Mouse (Mus musculus) G1E (cell line): ENCODE measurements around the gene Tln1. TPM values are rescaled to one million over a fixed set of nuclear protein-coding genes. Genes with fewer than 3 reads are reported as not detected.

Source experiments
- ATAC-seq: 2 replicates; pipeline ENCODE4 v1.8.0; 2016; ENCODE audit warnings: mild to moderate bottlenecking; ENCODE audit not compliant: insufficient number of reproducible peaks, poor library complexity, low FRiP score, severe bottlenecking; ENCODE audit errors: extremely low read depth
- DNase-seq: peaks from one replicate; pipeline ENCODE4 v3.0.0; 2012; ENCODE audit warnings: low spot score
- H3K27me3 ChIP-seq: 2 replicates; pipeline ENCODE4 v1.6.1; 2012; ENCODE audit warnings: mild to moderate bottlenecking, low read length, inconsistent platforms; ENCODE audit not compliant: insufficient read depth
- H3K36me3 ChIP-seq: replicated peaks from 2 replicates; pipeline ENCODE3; 2012; ENCODE audit warnings: mild to moderate bottlenecking, inconsistent platforms
- H3K4me1 ChIP-seq: 2 replicates; pipeline ENCODE4 v1.6.1; 2012; ENCODE audit warnings: low read depth, low read length, inconsistent platforms, mixed read lengths; ENCODE audit not compliant: insufficient read depth
- H3K4me3 ChIP-seq: 2 replicates; pipeline ENCODE4 v1.5.1; 2012; ENCODE audit warnings: low read depth, mild to moderate bottlenecking, inconsistent platforms, low read length, moderate library complexity, mixed read lengths
- H3K9me3 ChIP-seq: replicated peaks from 2 replicates; pipeline ENCODE4 v1.6.1; 2012; ENCODE audit warnings: inconsistent platforms
- CTCF ChIP-seq: IDR thresholded peaks from 2 replicates; pipeline ENCODE4 v1.5.1; 2012; ENCODE audit warnings: low read depth, low read length, inconsistent platforms, mixed read lengths
- GATA1 ChIP-seq: IDR thresholded peaks from 2 replicates; pipeline ENCODE4 v1.6.1; 2012; ENCODE audit warnings: borderline replicate concordance, low read length, inconsistent platforms, mixed read lengths
- GATA2 ChIP-seq: IDR thresholded peaks from 2 replicates; pipeline ENCODE4 v1.6.1; 2012; ENCODE audit warnings: low read depth, low read length, inconsistent platforms, borderline replicate concordance
- POLR2AphosphoS5 ChIP-seq: IDR thresholded peaks from 2 replicates; pipeline ENCODE4 v1.6.1; 2012; ENCODE audit warnings: low read depth, low read length, inconsistent platforms; ENCODE audit not compliant: insufficient replicate concordance
- TAL1 ChIP-seq: conservative IDR thresholded peaks from 2 replicates; pipeline ENCODE4 v1.6.1; 2012; ENCODE audit warnings: low read depth, low read length, inconsistent platforms, mixed read lengths
- polyA plus RNA-seq: library from polyadenylated mRNA; stranded (reverse); fragments of >175 nt; gene quantifications from 2 replicates; pipeline ENCODE4 v1.2.3, GENCODE M21; 2012
- total RNA-seq, 2 experiments: library from RNA; stranded (forward) in 1 of 2; stranded (reverse) in 1 of 2; fragments of 200-1000 nt in 1 of 2; fragments of >200 nt in 1 of 2; fragmentation: Nextera tagmentation in 1 of 2; gene quantifications; 2 replicates each; pipeline ENCODE4 v1.2.3; 2014 to 2017

The Tln1 gene
- total and polyA plus RNA-seq, 3 experiments, result 163 to 262 (median 167) TPM

DNA sequence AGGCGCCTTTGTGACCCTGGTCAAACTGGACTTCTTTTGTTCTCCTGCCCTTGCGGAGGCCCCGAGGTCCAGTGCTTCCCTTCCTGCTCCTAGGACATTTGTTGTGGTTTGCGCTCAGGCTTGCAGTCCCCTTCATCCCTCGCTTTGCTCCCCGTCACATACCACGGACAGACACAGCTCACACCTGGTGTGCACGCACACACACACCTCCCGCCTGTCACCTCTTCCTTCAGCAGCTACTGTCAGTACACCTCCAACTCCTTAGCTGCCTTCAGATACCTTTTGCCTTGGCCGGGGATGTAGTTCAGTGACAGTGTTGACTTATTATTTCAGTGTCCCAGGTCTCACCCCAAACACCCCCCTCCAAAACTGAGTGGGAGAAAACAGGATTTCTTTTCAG, 23.2 kb upstream of the Tln1 start:
- Histone ChIP-seq H3K4me3 (no peak overlapping the region), H3K36me3 (peaks cover 67% of the 10 kb centered on the region), H3K4me1 (peaks cover 39% of the 10 kb centered on the region), H3K9me3 (no peaks in the 10 kb centered on the region), H3K27me3 (no peaks in the 10 kb centered on the region)
- ATAC-seq, result no peak
- no peak for DNase-seq
- TF ChIP-seq POLR2AphosphoS5, result no peak

DNA sequence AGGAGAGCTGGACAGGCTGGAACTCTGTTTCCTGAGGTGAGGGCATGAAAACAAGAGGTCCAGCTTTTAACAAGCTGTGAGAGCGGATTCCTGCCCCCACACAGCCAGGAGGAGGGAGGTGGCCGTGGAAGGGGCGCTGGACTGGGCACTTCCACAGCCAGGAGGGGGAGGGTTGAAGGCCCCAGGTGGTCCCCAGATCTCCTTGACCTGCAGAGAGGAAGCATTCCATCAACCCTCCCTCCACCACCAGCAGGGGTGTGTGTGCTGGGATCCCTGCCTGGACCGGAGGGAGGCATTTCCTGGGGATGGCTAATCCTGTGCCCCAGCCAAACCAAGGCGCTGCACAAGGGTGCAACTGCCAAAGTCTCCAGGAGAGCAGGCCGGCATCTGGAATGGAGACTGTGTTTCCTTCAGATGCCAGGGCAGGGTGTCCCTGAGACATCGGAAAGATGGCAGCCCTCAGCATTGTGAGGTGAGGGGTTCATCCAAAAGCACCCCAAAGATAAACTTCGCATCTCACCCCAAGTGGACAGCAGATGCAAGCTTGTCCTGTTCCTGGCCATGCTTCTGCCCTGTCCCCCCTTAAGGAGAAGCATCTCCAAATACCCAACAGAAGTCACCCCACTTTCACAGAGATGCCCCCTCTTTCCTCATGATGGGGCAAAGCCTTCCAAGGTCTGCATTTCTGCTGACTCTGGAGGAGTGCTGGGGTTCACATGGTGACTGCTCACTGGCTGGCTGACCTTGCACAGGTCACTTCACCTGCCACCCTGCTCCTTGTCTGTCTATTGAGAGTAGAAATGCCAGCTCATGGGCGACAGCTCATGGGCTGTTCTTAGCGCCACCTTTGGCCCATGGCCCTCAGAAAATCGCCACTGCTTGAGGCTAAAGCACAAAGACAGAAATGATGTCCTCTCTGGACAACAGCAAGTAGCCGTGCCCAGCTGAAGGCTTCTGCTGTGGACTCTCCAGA, 22.2 kb upstream of the Tln1 start, which contains the start of gene Msmp:
Gene Msmp, minus strand, starts transcription at position 51 of the 973 bp plus-strand sequence.
- H3K36me3 ChIP-seq, result peaks cover 77% of the 10 kb centered on the region
- H3K27me3 ChIP-seq, result no peaks in the 10 kb centered on the region
- no peak for TF ChIP-seq TAL1
- no peak for TF ChIP-seq CTCF
- no peak for TF ChIP-seq GATA2
- no peak for TF ChIP-seq GATA1
- no peak for TF ChIP-seq POLR2AphosphoS5
- no peaks in the 10 kb centered on the region for H3K9me3 ChIP-seq
- H3K4me3 ChIP-seq, result no peak within 1 kb of the TSS
- DNase-seq (no peak), ATAC-seq (no peak)
- H3K4me1 ChIP-seq, result peaks cover 48% of the 10 kb centered on the region

DNA sequence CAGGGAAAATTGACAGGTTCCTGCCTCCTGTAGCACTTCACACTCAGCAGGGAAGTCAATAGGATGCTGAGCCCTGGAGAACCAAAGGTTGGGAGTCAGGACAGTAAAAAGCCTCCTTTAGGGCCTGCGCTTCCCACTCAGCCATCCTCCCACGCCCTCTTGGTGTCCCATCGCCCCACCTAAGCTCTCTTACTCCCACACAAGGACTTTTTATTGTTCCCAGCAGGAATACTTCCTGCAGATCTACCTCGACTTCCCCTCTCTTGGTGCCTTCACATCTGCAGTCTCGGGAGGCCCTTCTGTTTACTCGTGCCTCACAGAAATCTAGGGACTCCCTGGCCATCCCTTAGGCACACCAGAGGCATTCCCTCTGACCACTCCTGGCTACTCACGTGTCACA, 20.9 kb upstream of the Tln1 start:
- TF ChIP-seq TAL1 (no peak), CTCF (no peak), POLR2AphosphoS5 (no peak), GATA1 (no peak), GATA2 (no peak)
- DNase-seq, result no peak
- H3K9me3 ChIP-seq, result no peaks in the 10 kb centered on the region
- peaks cover 55% of the 10 kb centered on the region for H3K4me1 ChIP-seq
- H3K36me3 ChIP-seq, result peaks cover 78% of the 10 kb centered on the region
- H3K4me3 ChIP-seq, result no peak overlapping the region
- no peak for ATAC-seq
- H3K27me3 ChIP-seq, result no peaks in the 10 kb centered on the region

DNA sequence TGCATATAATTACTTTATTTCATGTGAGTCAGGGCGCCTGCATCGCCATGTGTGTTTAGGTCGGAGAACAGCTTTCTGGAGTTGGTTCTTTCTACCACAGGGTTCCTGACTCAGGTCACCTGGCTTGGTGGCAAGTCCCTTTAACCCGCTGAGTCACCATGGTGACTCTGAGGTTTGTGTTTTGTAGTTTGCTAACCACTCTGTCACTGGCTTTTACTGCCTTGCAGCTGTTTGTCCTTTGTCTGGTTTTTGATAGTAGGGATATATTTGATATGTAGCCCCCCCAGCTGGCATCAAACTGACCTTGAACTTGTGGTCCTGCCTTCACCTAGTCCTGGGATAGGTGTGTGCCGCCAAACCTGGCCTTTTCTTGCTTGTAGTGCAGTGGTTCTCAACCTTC, 19.8 kb upstream of the Tln1 start:
- H3K27me3 ChIP-seq, result no peaks in the 10 kb centered on the region
- no peak overlapping the region for H3K4me3 ChIP-seq
- TF ChIP-seq CTCF (no peak), GATA2 (no peak), TAL1 (no peak), POLR2AphosphoS5 (no peak), GATA1 (no peak)
- ATAC-seq (no peak), DNase-seq (no peak)
- no peaks in the 10 kb centered on the region for H3K9me3 ChIP-seq
- peaks cover 75% of the 10 kb centered on the region for H3K36me3 ChIP-seq
- H3K4me1 ChIP-seq, result peaks cover 53% of the 10 kb centered on the region

- TF ChIP-seq POLR2AphosphoS5 (no peak), GATA2 (no peak), GATA1 (no peak), CTCF (no peak), TAL1 (no peak)
- no peak for ATAC-seq
- no peaks in the 10 kb centered on the region for H3K9me3 ChIP-seq
- no peak for DNase-seq
- H3K27me3 ChIP-seq, result no peaks in the 10 kb centered on the region
- no peak overlapping the region for H3K4me3 ChIP-seq
- peaks cover 60% of the 10 kb centered on the region for H3K4me1 ChIP-seq
- peaks cover 72% of the 10 kb centered on the region for H3K36me3 ChIP-seq
Observed at GRCm38 (mm10) chr4:43581381-43581780, 18.9 kb upstream of the Tln1 start.

DNA sequence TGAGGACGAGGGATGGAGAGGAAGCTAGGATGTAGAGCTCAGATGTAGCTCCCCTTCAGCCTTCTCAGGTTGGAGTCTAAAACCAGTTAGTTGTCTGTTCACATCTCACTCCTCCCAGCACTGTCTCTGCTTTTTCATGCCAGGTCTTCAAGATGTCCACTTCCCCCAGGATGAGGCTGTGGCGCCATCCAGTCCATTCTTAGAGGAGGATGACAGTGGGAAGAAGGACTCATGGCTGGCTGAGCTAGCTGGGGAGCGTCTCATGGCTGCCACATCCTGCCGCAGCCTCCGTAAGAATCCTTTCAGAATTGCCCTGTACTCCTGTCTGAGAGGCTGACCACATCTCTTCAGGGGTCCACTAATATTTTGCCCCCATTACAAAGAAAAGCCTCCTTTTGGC, 18.2 kb upstream of the Tln1 start:
- TF ChIP-seq GATA2 (no peak), POLR2AphosphoS5 (no peak), TAL1 (no peak), GATA1 (no peak), CTCF (no peak)
- no peak for ATAC-seq
- H3K36me3 ChIP-seq, result peaks cover 70% of the 10 kb centered on the region

More for the DNA sequence above, 18.2 kb upstream of the Tln1 start:
- no peak for DNase-seq
- peaks cover 62% of the 10 kb centered on the region for H3K4me1 ChIP-seq
- H3K4me3 ChIP-seq, result no peak overlapping the region
- no peaks in the 10 kb centered on the region for H3K27me3 ChIP-seq
- no peaks in the 10 kb centered on the region for H3K9me3 ChIP-seq
